Mouse (Mus musculus) left cerebral cortex, postnatal 25 days (tissue): ENCODE results near the gene Tspan3. TPM values are rescaled to one million over a fixed set of nuclear protein-coding genes. Genes with fewer than 3 reads are reported as not detected.

Source experiments
- DNase-seq, 2 experiments: peaks; one replicate each; pipeline ENCODE4 v3.0.0; 2022; ENCODE audit warnings: low spot score in 2 of 2, mixed read lengths in 1 of 2
- intact Hi-C: fragments of 180-260 bp; cut with DNase I; formaldehyde crosslinking; loops from one replicate; pipeline ENCODE4 v1.15.1; 2025
- total RNA-seq, 2 experiments: library from RNA; stranded (reverse); gene quantifications; 2 replicates each; pipeline ENCODE4 v1.2.3; 2021

Tspan3 gene
- total RNA-seq, 2 experiments from 2014 or later = 377 to 393 TPM

- intact Hi-C loops = loop anchor here (2.0 kb wide), 1 partner anchor 40 kb away; no protein-coding TSS in a partner anchor
Measured at GRCm38 (mm10) chr9:56160341-56161141, 4.7 kb downstream of the Tspan3 start.

GRCm38 (mm10) chr9:56159456-56159855, 5.8 kb downstream of the Tspan3 start:
- DNase-seq = peak in 1 of 2 experiments; percentile 64
- intact Hi-C loops = no loop called here

More at GRCm38 (mm10) chr9:56160341-56161141, 4.7 kb downstream of the Tspan3 start:
- peak; percentile 95 to 97 for DNase-seq

- DNase-seq = no peak
- intact Hi-C loops = no loop called here
Measured at GRCm38 (mm10) chr9:56158077-56158476, 7.2 kb downstream of the Tspan3 start.

GRCm38 (mm10) chr9:56154572-56154971, 10.7 kb downstream of the Tspan3 start:
- no peak for DNase-seq
- intact Hi-C loops = no loop called here

GRCm38 (mm10) chr9:56152482-56153007, 12.7 kb downstream of the Tspan3 start:
- intact Hi-C loops = no loop called here
- no peak for DNase-seq

GRCm38 (mm10) chr9:56151745-56152481, 13.4 kb downstream of the Tspan3 start:
- intact Hi-C loops = no loop called here
- DNase-seq = peak in 1 of 2 experiments; percentile 75

- no peak for DNase-seq
- intact Hi-C loops = no loop called here
Measured at GRCm38 (mm10) chr9:56146326-56146923, 18.9 kb downstream of the Tspan3 start.

- no peak for DNase-seq
- intact Hi-C loops = no loop called here
Measured at GRCm38 (mm10) chr9:56144366-56145003, 20.8 kb downstream of the Tspan3 start.

- intact Hi-C loops = no loop called here
- DNase-seq = no peak
Measured at GRCm38 (mm10) chr9:56141776-56142175, 23.5 kb downstream of the Tspan3 start.

GRCm38 (mm10) chr9:56135590-56136197, 29.6 kb downstream of the Tspan3 start:
- no peak for DNase-seq
- intact Hi-C loops = no loop called here

GRCm38 (mm10) chr9:56134614-56135013, 30.7 kb downstream of the Tspan3 start:
- peak in 1 of 2 experiments; percentile 79 for DNase-seq
- intact Hi-C loops = no loop called here

GRCm38 (mm10) chr9:56133970-56134369, 31.3 kb downstream of the Tspan3 start:
- DNase-seq = no peak
- intact Hi-C loops = no loop called here

GRCm38 (mm10) chr9:56131813-56132525, 33.3 kb downstream of the Tspan3 start:
- no peak for DNase-seq

GRCm38 (mm10) chr9:56130536-56130935, 34.7 kb downstream of the Tspan3 start:
- DNase-seq = no peak

More at GRCm38 (mm10) chr9:56131813-56132525, 33.3 kb downstream of the Tspan3 start:
- intact Hi-C loops = no loop called here

GRCm38 (mm10) chr9:56129951-56130350, 35.3 kb downstream of the Tspan3 start:
- intact Hi-C loops = no loop called here
- DNase-seq = no peak

More at GRCm38 (mm10) chr9:56130536-56130935, 34.7 kb downstream of the Tspan3 start:
- intact Hi-C loops = no loop called here

- intact Hi-C loops = no loop called here
- peak; percentile 37 to 73 for DNase-seq
Measured at GRCm38 (mm10) chr9:56128331-56128730, 36.9 kb downstream of the Tspan3 start.

- no peak for DNase-seq
- intact Hi-C loops = no loop called here
Measured at GRCm38 (mm10) chr9:56126453-56127173, 38.7 kb downstream of the Tspan3 start.

- DNase-seq = no peak
- intact Hi-C loops = no loop called here
Measured at GRCm38 (mm10) chr9:56124561-56124960, 40.7 kb downstream of the Tspan3 start.
